Mouse (Mus musculus): ENCODE results near the gene Serpina9.
"Not testable (repeated sequence)": the region's sequence is repeated elsewhere in the genome, so short reads cannot be mapped to it uniquely, and the experiment has no call there.

Serpina9 gene

DNA sequence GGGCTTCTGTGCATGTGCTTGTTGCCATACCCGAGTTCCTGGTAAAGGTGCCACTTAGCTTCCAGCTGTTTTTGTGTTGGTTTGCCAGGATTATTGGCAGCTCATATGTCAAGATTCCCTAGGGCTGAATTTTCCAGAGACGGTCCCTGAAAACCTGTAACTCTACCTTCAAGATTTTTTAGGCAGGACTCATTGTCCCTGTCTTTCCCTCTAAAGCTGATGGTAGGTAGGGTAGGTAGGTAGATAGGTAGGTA lies 24.1 kb downstream of the Serpina9 start:
- DNase-seq (ENCODE audit: low read depth), result no peak

DNA sequence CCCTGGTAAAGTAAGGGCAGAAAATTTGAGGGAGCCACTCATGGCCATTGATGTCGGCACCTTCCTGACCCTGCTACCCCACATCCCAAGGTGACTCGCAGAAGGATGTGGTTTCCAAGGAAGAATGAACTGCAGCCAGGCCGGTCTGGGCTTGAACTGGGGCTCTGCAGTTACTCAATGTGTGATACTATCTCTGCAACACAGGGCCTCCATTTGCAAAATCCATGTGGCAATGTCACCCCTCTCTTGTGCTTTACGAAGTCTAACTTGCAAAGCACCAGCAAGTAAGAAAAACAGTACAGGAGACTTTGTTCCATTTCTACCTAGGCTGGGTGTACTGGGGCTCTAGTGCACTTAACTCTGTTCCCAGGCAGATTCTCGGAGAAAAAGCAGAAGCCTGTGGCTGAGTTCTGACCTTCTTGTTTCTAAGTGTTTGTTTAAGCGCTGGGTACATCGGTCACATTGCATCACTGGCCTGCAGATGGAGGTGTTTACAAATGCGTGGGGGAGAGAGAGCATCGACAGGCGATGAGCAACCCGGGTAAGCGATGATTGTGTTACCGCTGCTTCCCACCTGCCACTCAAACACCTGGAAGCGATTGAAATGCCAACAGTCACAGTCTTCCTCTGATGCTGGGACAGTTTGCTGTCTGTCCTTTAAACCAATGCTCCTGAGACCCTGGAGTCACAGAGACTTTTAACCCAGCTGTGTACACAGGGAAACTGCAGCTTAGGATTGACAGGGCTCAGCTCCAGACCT lies 24.6 kb downstream of the Serpina9 start:
- no peak for DNase-seq (ENCODE audit: low read depth)

DNA sequence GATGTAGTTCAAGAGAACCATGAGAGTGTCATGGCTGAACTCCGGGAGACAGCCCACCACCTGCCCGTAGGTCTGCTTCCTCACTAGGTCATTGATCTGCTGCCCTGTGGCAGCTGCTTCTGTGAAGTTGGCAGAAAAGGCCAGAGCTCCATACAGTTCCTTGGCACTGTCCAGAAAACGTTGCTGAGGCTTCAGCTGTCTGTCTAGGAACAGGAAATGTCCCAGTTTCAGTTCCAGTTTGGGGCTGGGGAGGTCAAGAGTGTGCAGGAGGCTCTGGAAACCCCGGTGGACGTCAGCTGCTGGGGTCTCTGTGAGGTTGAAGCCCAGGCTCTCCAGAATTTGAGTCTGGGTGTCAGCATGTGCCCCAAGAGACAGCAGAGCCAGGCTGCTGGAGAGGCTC lies 27.7 kb downstream of the Serpina9 start:
- DNase-seq (ENCODE audit: low read depth), result no peak

DNA sequence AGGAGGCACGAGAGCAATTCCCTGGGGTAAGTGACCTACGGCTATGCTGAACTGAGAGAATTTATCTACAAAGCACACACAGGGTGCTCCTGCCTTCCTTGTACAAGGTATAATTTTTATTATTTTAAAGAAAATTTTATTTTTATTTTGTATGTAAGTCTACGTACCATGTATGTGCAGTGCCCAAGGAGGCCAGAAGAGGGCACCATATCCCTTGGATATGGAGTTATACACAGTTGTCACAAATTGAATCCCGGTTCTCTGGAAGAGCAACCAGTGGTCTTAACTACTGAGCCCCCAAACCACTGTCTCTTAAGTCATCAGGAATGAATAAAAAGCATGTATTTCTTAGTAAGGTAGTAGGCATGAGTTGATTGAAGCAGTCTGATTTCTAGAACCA lies 28.6 kb downstream of the Serpina9 start:
- peak; percentile 57 for DNase-seq (ENCODE audit: low read depth)

DNA sequence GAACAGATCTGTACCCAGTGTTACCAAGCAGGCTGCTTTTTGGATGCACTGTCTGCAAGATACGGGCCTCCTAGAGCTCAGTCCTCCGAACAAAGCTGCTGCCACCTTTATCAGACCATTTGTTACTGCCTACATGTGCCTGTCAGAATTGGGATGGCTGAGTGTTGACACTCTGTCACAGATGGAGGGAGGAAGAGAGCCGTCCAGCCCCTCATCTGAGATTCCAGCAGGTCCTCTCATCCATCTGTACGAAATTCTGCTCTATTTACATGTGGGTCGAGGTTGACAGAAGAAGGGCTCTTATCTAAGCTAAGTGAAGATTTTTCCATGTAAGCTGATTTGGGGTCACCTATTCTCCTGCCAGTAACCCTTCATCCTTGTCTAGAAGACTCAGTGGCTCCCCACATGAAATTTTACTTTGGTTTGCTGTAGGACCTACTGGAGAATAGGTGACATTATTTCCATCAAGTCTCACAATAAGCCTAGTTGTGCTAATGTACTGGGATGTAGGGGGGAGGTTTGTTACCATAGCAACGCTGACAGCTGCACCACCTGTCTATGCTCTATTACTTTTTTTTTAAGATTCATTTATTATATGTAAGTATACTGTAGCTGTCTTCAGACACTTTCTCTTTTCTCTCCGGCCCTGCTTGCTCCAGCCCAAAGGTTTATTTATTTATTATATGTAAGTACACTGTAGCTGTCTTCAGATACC lies 31.8 kb downstream of the Serpina9 start:
- no peak for DNase-seq (ENCODE audit: low read depth)

DNA sequence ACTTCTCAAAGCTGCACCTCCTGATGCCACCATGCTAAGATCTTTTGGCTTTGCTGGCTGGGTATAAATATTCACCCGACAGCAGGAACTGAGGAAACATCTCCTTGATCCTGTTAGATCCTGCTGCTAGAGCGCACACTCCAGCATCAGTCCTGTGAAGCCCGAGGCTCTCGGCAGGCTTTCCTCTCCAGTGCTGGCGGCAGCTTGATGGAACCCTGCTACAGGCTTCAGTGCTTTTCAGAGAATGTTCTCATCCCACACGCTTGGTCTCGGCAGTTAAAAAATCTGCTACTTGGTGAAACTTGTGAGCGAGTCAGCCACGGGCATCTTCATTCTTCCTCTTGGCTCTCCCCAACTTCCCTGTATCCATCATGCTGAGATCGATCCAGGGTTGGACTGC lies 35.3 kb downstream of the Serpina9 start:
- DNase-seq (ENCODE audit: low read depth), result no peak

DNA sequence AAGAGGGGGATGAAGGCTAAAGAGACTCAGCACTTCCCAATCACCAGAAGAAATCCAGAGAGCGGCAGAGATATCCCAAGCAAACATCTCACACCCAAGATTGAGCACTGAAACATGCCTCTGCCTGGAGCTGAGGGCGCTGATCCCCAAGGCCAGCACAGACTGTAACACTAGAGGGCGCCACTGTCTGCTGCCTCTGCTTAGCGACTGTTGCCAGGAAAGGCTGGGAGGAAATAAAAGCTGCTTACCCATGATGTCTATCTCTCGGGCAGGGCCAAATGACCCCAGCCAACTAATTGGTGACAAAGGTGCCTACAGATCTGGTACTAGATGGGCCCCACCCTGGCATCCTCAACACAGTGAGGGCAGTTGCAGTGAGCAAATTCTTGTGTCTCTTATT lies 35.7 kb downstream of the Serpina9 start:
- DNase-seq (ENCODE audit: low read depth), result peak; percentile 37

DNA sequence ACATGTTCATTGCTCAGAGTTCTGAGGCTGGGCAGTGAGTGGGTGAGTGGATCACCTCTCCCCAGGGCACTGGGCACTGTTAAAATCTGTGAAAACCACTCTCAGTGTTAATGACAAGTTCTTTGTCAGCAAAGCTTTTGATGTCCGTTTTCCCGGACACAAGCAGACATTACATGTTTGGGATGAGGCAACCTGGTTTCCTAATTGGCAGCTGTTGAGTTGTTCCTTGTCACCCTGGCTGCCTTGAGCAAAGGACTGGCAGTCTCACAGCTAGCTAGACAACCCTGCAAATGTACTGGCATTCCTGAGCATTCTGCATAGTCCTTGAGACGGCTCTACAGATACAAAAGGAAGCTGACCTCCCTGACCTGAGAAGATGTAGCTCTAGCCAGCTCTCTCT lies 36.5 kb downstream of the Serpina9 start:
- no peak for DNase-seq (ENCODE audit: low read depth)

DNA sequence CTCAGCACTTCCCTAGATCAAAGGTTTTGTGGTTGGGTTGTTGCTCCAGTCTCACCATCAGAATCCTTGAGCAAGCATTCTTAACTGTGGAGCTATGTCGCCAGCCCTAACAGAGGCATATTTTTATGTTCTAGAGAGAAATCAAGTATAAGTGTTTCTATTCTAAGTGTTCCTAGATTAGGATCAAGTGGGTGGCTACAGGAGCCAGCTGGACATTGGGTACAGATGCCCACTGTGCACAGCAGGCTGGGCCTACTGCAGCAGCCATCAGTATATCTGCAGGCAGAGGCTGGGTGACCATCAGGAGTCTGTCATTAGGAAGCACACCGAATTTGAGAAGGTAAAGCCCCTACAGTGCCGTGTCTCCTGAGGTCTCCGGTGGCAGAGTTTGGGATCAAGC lies 42.5 kb downstream of the Serpina9 start:
- no peak for DNase-seq (ENCODE audit: low read depth)

DNA sequence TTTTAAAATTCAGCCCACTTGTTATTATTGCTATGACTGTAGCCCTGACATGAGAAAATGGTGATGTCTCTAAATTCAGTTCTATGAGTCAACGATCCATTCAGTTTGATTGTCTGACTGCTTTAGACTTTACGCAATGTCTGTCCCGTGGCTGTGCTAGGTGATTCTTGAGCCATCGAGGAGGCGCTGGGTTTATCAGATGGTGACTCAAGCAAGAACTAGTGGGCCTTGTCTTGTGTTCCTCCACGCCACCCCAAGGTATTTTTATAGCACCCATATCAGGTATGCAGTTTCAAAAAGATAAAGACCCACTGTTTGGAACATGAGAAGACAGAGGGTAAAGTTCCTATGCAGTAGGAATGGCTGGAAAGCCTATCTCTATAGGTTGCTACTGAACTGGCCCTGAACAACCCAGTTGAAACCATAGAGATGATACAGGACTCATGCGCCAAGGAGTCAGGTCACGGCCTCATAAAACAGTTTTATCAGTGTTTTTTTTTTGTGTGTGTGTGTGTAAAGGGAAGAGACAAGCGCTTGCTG lies 43.9 kb downstream of the Serpina9 start:
- DNase-seq (ENCODE audit: low read depth), result no peak

DNA sequence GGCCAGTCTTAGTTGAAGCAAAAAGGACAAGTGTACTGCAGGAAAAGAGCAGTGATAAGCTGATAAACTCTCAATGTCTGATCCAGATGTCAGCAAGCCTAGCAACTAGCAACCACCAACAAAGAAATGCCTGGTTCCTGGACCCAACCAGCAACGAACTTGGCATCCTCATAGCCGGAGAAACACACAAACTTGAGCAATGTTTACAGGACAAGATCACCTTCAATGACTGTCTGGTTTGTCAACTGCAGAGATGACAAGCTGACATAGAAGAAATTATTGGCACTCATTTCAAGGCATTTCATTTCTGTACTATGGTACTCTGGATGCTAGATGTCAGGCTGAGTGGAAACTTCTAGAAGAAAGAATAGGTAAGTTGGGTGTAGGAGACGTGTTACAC lies 46.8 kb downstream of the Serpina9 start:
- DNase-seq (ENCODE audit: low read depth), result no peak

DNA sequence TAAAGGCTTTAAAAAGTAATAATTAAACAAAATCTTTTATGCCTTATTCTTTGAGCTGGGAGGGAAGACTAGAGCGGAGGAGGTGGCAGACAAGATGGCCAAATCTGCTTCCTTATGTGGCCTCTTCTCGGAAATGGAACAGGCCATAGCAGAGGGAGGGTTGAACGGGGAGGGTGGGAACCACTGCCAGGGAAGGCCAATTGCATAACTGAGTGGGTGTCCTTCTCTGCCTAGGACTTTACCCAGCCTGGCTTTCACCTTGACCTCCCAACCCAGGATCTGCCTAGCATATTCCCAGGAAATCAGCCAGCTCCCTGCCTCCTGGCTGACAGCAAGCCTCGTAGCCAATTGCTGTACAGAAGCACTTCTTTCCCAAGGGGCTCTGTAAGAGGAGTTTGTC lies 50.3 kb downstream of the Serpina9 start:
- no peak for DNase-seq (ENCODE audit: low read depth)

DNA sequence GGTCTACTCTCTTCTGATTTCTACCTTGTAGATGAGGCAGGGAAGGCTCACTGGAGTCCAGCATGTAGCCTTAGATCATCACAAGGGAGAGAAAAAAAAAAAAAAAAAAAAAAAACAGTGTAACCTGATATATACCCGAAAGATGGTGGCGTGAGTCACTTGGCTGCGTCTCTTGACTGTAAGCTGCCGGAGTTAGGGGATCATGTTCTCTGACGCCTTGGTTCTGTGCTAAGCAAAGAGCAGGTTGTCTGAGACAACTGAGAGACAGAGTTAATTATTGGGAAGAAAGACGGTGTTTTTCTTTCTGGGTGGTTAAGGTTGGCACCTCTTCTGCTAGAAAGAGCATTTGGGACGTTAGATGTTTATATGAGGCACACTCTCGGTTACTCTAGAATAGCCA lies 50.7 kb downstream of the Serpina9 start:
- DNase-seq (ENCODE audit: low read depth), result no peak

DNA sequence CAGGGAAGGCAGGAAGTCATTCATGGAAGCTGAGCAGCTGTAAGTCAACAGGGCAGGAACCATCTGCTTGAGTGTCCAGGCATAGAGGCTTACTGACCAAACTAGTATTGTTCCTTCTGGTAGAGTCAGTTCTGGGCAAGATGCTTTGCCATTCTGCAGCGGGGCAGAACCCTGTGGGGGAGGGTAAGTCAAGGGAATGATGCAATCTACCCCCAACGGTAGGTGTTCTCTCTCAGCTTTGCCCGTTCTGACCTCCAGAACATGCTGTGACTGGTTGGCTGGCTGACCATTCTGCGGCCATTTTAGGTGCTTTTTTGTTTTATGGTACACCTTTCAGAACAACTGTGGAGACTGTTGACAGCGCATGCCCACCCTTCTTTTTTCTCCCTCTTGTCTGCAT lies 51.2 kb downstream of the Serpina9 start:
- DNase-seq (ENCODE audit: low read depth), result no peak

DNA sequence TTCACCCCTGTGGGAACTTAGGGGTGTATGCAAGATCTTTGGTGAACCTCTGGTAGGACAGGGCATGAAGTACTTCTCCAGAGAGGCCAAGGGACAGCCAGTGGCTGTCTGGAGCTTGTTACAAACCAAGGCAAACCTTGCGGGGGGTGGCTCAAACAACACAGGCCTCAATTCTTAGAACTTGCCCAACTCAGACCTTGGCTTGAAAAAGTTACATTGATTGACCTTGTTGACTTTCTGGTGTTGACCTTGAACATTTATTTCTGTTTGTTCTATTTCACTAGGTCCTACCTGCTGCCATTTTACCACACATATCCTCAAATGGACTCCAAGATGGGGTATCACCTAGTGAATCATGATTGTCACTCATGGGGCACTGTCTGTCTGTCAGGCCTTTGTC lies 51.8 kb downstream of the Serpina9 start:
- no peak for DNase-seq (ENCODE audit: low read depth)

DNA sequence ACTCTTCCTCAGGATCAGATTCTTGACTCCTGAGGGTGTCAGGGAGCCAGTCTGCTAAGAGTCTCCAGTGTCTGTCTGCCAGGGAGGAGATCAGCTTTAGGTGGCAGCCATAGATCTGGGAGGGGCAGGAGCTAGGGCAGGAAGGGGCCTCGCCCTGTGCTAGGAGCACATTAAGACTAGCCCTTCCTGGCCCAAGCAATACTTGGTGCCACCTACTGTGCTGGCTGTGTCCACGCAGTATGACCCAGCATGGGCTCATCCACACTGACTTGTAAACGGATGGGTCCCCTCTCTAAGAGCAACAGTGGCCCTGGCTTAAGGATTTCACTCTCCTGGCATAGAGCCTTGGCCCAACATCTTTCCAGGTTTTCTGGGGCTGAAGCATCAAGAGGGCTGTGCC lies 54.8 kb downstream of the Serpina9 start, which contains the start of gene Serpina1e:
TSS of gene Serpina1e (minus strand) at position 178 of the 400 bp plus-strand sequence.
- no peak for DNase-seq (ENCODE audit: low read depth)

DNA sequence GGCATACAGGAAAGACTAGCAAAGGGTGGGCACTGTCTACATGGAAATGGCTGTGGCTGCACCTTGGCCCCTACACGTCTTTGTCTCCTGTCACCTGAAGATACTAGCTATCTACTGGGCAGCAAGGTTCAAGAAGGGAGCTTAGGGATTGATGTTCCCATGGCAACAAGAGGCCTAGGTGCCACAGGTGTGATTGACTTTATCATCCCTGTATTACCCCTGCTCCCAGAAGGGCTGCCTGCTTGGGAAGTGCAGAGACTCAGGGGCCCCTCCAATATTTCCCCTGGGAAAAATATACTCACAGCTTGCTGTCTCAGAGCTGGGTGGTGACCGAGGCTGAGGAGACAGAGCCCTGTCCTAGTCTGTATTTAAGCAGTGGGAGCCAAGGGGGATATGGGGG lies 57.0 kb downstream of the Serpina9 start:
- not testable (repeated sequence) for DNase-seq (ENCODE audit: low read depth)

DNA sequence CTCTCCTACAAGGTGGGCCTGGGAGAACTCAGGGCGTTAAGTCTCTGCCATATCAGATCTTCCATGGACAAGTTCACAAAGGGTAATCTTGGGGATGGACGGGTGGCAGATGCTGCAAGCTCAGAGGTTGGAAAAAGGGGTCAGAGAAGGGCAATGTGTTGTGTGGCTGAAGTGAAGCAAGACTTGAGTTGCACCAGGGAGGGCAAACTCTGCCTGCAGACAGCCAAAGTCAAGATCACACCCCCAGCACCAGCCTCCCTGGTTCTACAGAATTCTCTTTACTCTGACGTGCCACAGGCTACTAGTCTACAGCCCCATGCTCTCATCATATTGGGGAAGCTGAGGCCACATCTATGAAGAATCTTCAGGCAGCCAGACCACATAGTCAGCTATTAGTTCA lies 60.6 kb downstream of the Serpina9 start:
- not testable (repeated sequence) for DNase-seq (ENCODE audit: low read depth)

DNA sequence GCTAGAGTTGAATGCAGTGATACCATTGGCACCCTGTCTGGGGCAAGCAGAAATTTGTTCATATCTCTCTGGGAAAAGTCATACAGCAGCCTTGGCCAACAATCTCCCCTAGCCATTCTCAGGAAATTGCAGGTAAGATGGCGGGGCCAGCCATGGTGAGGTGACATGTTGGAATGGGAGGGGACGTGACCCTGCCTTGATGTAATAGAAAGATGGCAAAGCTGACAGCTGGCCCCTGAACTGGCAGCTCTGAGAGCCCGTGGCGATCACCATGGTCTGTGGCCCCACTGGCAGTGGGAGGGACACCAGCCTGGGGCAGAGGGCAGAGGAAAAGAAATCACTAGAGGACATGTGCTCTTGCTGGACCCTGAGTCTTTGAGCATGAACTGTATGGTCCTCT lies 67.3 kb downstream of the Serpina9 start:
- DNase-seq (ENCODE audit: low read depth), result no peak

Data from induced T-regulatory cell, adult 2 months (primary cell).